Mouse (Mus musculus) liver, embryonic 15.5 days (tissue): ENCODE data around the gene Rasgrp3. TPM values are rescaled to one million over a fixed set of nuclear protein-coding genes. Genes with fewer than 3 reads are reported as not detected.
"Not testable (repeated sequence)": the region's sequence is repeated elsewhere in the genome, so short reads cannot be mapped to it uniquely, and the experiment has no call there.

Experiments used
- ATAC-seq: fragments of 200-750 bp; cut with Nextera tagmentation; 2 replicates; pipeline ENCODE4 v1.8.0; 2017; ENCODE audit warnings: moderate number of reproducible peaks, mild to moderate bottlenecking, moderate library complexity; ENCODE audit not compliant: insufficient read depth
- H3K27ac ChIP-seq: fragments of 300-500 bp; sonication (generic); replicated peaks from 2 replicates; pipeline ENCODE4 v1.5.1; 2015; ENCODE audit warnings: mild to moderate bottlenecking, inconsistent platforms
- H3K27me3 ChIP-seq: fragments of 300-500 bp; sonication (generic); 2 replicates; pipeline ENCODE4 v1.6.1; 2015; ENCODE audit warnings: mild to moderate bottlenecking, inconsistent platforms
- H3K36me3 ChIP-seq: fragments of 300-500 bp; sonication (generic); replicated peaks from 2 replicates; pipeline ENCODE4 v1.6.1; 2015; ENCODE audit warnings: moderate library complexity, mild to moderate bottlenecking, inconsistent platforms
- H3K4me1 ChIP-seq: fragments of 300-500 bp; sonication (generic); replicated peaks from 2 replicates; pipeline ENCODE4 v1.6.1; 2015; ENCODE audit warnings: inconsistent platforms
- H3K4me2 ChIP-seq: fragments of 300-500 bp; sonication (generic); 2 replicates; pipeline ENCODE4 v1.6.1; 2015; ENCODE audit warnings: moderate library complexity, mild to moderate bottlenecking, inconsistent platforms
- H3K4me3 ChIP-seq: fragments of 300-500 bp; sonication (generic); replicated peaks from 2 replicates; pipeline ENCODE4 v1.5.1; 2015; ENCODE audit warnings: mild to moderate bottlenecking, inconsistent platforms
- H3K9ac ChIP-seq: fragments of 300-500 bp; sonication (generic); 2 replicates; pipeline ENCODE4 v1.6.1; 2015; ENCODE audit warnings: moderate library complexity, mild to moderate bottlenecking, inconsistent platforms
- H3K9me3 ChIP-seq: fragments of 300-500 bp; sonication (generic); replicated peaks from 2 replicates; pipeline ENCODE4 v1.6.1; 2016; ENCODE audit warnings: inconsistent platforms
- WGBS: fragments of 180-500 bp; shearing (Covaris S2); methylation state at CpG from one replicate; pipeline ENCODE4 v1.1.7; 2015; ENCODE audit warnings: mixed read lengths; ENCODE audit not compliant: insufficient replicate concordance; 5-methylcytosine and 5-hydroxymethylcytosine counted together
- polyA plus RNA-seq: library from polyadenylated mRNA; unstranded; fragments of >200 nt; fragmentation: Nextera tagmentation; extraction: Ambion mirVana; gene quantifications from 2 replicates; pipeline ENCODE4 v1.2.1, GENCODE M21; 2015

Rasgrp3 gene
- polyA plus RNA-seq, 1 experiment from 2014 or later: 2.9 TPM

DNA sequence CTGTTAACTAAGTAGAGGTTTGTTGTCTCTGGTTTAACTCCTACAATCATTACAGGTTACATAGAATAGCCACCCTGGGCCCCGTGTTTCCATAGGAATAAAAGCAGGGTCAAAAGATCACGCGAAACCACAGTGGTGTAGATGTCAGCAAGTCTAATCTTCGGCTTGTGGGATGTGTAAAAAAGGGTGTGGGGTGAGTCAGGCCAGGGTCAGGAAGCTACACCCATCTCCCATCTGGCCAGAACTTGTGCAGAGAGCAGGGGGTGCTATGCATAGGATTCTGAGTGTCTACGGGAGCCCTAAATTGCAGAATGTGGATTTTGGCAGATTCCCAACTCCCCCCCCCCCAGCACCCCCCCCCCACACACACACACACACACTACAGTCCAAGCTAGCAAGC is 2.5 kb downstream of the Rasgrp3 start:
- no peak for ATAC-seq
- Histone ChIP-seq H3K4me3 (no peak overlapping the region), H3K4me2 (no peak overlapping the region), H3K27me3 (0 out of 2 replicates have a peak, but pooled peaks cover 3% of the 10 kb centered on the region), H3K4me1 (no peaks in the 10 kb centered on the region), H3K36me3 (no peaks in the 10 kb centered on the region), H3K9ac (no peak overlapping the region), H3K27ac (no peak overlapping the region), H3K9me3 (no peaks in the 10 kb centered on the region)
- WGBS: 24% methylated on average over 5 of the region's 5 CpGs

DNA sequence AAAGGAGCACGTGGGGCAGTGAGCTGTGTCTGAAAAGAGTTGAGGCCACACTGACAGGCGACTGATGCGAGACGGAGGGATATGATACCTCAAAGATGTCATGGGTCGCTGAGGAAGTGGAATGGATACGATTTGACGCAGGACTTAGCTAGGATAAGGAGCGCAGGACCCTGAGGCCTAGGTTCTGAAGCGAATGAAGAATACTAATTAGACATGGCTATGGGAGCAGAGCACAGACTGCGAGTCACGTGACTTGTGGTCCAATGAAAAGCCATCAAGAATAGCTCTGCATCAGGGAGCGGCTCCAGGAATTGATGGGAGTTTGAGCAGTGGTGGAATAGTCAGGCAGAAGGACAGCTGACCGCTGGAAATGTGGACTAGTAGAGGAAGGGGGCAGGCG is 3.4 kb downstream of the Rasgrp3 start:
- 70% methylated on average over 14 of the region's 14 CpGs for WGBS
- Histone ChIP-seq H3K4me1 (no peaks in the 10 kb centered on the region), H3K27me3 (0 out of 2 replicates have a peak, but pooled peaks cover 3% of the 10 kb centered on the region), H3K4me2 (no peak overlapping the region), H3K4me3 (no peak overlapping the region), H3K9ac (no peak overlapping the region), H3K36me3 (no peaks in the 10 kb centered on the region), H3K27ac (no peak overlapping the region), H3K9me3 (no peaks in the 10 kb centered on the region)
- no peak for ATAC-seq

DNA sequence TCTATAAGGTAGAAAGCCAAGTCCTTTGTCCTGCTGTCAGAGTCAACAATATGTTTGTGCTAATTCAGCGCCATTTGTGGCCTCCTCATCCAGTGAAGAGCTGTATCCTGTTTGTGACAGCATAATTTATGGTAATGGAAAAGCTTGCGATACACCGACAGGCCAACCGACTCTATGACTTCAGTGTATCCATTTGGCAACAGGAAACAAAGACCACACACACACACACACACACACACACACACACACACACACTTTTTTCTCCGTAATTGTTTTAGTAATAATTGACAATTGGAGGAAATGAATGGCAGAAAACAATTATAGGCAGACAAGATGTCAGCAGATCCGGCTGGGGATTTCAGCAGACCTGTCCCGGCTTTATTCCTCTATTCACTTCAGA is 4.9 kb downstream of the Rasgrp3 start:
- Histone ChIP-seq H3K9me3 (no peaks in the 10 kb centered on the region), H3K4me1 (no peaks in the 10 kb centered on the region), H3K4me3 (no peak overlapping the region), H3K27me3 (0 out of 2 replicates have a peak, but pooled peaks cover 3% of the 10 kb centered on the region), H3K36me3 (no peaks in the 10 kb centered on the region), H3K27ac (no peak overlapping the region), H3K4me2 (no peak overlapping the region), H3K9ac (no peak overlapping the region)
- WGBS: 23% methylated on average over 7 of the region's 7 CpGs
- ATAC-seq: no peak

DNA sequence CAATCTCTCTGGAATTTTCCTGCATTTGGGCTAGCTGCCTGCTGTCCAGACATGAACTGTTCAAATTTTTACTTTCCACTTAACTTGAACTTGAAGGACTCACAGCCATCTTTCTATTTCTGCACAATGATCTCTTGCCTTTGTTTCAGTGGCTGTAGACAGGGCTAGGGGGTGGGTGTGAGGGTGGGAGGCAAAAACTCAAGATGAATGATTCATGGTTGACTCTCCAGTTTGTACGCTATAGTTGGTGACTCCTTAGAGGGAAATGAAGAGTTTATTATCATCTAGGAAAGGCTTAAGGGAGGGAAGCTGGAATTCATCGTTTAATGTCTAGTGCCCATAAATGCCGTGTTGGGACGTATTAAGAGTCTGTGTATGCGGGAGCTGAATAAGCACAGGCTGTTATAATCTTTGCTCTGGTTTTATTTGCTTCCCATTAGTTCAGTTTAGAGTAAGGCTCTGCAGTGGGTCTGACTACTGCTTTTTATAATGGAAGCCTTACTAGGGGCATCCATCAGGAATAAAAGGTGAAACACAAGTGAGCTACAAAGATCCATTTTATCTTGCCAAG is 5.6 kb downstream of the Rasgrp3 start:
- 69% methylated on average over 5 of the region's 5 CpGs for WGBS
- ATAC-seq: no peak
- no peak overlapping the region for H3K9ac ChIP-seq
- no peak overlapping the region for H3K4me2 ChIP-seq
- H3K27me3 ChIP-seq: no peaks in the 10 kb centered on the region
- no peak overlapping the region for H3K4me3 ChIP-seq
- no peaks in the 10 kb centered on the region for H3K4me1 ChIP-seq
- no peaks in the 10 kb centered on the region for H3K9me3 ChIP-seq
- no peak overlapping the region for H3K27ac ChIP-seq
- no peaks in the 10 kb centered on the region for H3K36me3 ChIP-seq

DNA sequence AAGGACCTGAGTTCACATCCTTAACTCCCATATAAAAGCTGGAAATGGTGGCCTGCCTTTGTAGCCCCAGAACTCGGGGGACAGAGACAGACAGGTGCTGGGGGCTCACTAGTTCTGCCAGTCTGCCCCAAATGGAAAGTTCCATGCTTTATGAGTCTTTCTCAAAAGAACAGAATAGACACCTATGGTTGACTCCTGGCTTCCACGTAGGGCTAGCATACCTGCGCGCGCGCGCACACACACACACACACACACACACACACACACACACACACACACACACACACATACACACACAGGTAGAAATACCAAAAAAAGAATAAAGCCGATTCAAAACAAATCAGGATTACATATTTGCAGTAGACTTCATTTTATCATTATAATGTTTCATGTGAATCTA is 6.7 kb downstream of the Rasgrp3 start:
- no peaks in the 10 kb centered on the region for H3K4me1 ChIP-seq
- no peaks in the 10 kb centered on the region for H3K9me3 ChIP-seq
- H3K27ac ChIP-seq: no peak overlapping the region
- no peak overlapping the region for H3K4me2 ChIP-seq
- no peak overlapping the region for H3K4me3 ChIP-seq
- WGBS: 90% methylated on average over 8 of the region's 8 CpGs
- H3K9ac ChIP-seq: no peak overlapping the region
- no peaks in the 10 kb centered on the region for H3K36me3 ChIP-seq
- no peak for ATAC-seq
- no peaks in the 10 kb centered on the region for H3K27me3 ChIP-seq

DNA sequence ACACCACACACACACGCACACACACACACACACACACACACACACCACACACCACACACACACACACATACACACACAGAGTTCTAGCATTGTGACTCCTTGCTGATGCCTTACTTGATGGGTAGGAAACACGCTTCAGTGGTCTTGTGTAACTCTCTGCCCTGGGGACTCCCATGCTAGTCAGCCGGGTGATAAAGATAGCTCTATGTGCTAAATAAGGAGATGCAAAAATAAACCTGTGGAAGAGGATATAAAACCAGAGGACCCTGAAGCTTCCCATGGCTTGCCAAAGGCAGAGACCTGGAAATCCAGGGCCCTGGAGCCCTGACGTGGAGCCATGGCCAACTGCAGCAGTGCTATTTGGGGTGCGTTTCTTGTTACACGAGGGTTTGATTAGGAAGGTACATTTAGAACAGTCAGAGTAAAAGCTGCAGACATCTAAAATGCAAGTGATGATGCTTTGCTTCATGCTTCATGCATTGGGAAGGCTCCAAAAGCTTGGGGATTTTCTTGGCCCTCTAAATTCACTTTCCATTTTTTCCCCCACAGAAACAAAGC is 7.4 kb downstream of the Rasgrp3 start:
- Histone ChIP-seq H3K9ac (no peak overlapping the region), H3K9me3 (no peaks in the 10 kb centered on the region), H3K36me3 (no peaks in the 10 kb centered on the region), H3K4me3 (no peak overlapping the region), H3K4me1 (no peaks in the 10 kb centered on the region), H3K27me3 (no peaks in the 10 kb centered on the region), H3K27ac (no peak overlapping the region), H3K4me2 (no peak overlapping the region)
- 59% methylated on average over 6 of the region's 6 CpGs for WGBS
- ATAC-seq: no peak

DNA sequence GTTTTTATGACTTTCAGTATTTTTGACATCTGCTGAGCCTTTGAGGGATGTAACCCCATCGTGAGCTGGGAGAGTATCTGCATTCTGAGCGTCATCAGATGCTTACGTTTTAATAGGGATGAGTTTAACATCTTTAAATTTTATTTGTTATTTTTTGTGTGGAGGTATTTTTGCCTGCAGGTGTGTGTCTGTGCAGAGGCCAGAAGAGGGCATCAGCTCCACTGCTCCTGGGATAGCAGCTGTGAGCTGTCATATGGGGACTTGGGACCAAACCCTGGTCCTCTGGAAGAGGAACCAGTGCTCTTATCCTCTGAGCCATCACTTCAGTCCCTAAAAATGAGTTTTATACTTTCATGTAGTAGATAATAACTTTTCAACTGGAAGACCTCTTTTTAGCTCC is 12.6 kb downstream of the Rasgrp3 start:
- Histone ChIP-seq H3K4me3 (no peak overlapping the region), H3K36me3 (no peaks in the 10 kb centered on the region), H3K4me2 (no peak overlapping the region), H3K9ac (no peak overlapping the region), H3K4me1 (no peaks in the 10 kb centered on the region), H3K27ac (no peak overlapping the region), H3K27me3 (no peaks in the 10 kb centered on the region), H3K9me3 (no peaks in the 10 kb centered on the region)
- WGBS: 69% methylated on average over 3 of the region's 3 CpGs
- no peak for ATAC-seq

DNA sequence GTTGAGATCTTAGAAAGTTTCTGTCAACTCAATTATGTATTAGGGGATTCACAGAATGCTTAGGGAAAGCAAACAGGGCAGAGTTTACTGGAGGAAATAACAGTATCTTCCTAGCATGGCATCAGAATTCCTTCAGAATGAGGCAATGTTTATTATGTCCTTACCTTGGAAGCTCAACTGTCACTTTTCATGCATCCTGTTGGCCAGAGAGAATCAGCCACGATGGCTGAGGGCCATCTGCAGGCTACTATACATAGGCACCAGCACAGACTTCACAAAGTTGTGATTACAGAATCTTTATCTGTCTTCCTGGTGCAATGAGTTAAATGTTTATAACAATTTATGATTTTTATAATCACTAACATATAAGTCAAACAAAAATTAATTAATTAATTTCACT is 13.3 kb downstream of the Rasgrp3 start:
- H3K36me3 ChIP-seq: no peaks in the 10 kb centered on the region

DNA sequence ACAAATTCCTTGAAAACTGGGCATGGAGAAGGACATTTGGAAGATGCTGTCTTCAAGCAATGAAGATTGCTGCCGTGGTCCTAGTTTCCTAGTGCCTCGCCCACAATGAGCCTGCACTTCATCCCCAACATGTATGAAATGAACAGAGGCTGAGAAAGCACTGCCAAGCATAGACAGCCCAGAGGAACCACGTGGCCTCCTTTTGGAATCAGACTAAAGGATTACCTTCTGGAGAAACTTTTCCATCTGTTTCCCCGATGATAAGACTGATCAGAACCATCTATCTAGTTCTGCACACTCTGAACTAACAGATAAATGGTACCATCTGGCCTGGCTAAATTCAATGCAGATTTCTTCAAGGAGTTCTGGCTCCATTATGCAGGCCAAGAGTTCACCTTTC is 16.6 kb downstream of the Rasgrp3 start:
- 46% methylated on average over 4 of the region's 4 CpGs for WGBS
- no peak for ATAC-seq
- Histone ChIP-seq H3K4me2 (no peak overlapping the region), H3K4me3 (no peak overlapping the region), H3K36me3 (no peaks in the 10 kb centered on the region), H3K27me3 (no peaks in the 10 kb centered on the region), H3K27ac (no peak overlapping the region), H3K9me3 (no peaks in the 10 kb centered on the region), H3K4me1 (no peaks in the 10 kb centered on the region), H3K9ac (no peak overlapping the region)

More for the DNA sequence above, 13.3 kb downstream of the Rasgrp3 start:
- no peak for ATAC-seq
- Histone ChIP-seq H3K4me3 (no peak overlapping the region), H3K9me3 (no peaks in the 10 kb centered on the region), H3K4me2 (no peak overlapping the region), H3K27me3 (no peaks in the 10 kb centered on the region), H3K9ac (no peak overlapping the region), H3K4me1 (no peaks in the 10 kb centered on the region), H3K27ac (no peak overlapping the region)
- 38% methylated on average over 1 of the region's 1 CpGs for WGBS

DNA sequence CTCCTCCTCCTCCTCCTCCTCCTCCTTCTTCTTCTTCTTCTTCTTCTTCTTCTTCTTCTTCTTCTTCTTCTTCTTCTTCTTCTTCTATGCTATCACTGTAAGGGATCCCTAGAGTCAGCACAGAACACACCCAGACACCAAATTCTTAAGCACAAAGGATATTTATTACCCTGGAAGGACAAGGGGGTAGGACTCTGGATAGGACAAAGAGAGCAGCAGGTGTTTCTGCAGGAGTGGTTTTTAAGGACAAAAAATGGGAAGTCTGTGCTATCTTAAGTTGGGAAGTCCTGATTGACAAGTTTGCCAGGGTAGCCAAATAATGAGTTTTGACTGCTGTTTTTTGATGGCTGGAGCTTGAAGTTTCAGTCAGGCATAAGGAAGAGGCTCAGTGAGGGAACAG is 17.9 kb downstream of the Rasgrp3 start:
- Histone ChIP-seq H3K9ac (no peak overlapping the region), H3K9me3 (no peaks in the 10 kb centered on the region), H3K4me2 (no peak overlapping the region), H3K36me3 (no peaks in the 10 kb centered on the region), H3K27ac (no peak overlapping the region), H3K4me3 (no peak overlapping the region), H3K27me3 (no peaks in the 10 kb centered on the region), H3K4me1 (no peaks in the 10 kb centered on the region)
- no peak for ATAC-seq

DNA sequence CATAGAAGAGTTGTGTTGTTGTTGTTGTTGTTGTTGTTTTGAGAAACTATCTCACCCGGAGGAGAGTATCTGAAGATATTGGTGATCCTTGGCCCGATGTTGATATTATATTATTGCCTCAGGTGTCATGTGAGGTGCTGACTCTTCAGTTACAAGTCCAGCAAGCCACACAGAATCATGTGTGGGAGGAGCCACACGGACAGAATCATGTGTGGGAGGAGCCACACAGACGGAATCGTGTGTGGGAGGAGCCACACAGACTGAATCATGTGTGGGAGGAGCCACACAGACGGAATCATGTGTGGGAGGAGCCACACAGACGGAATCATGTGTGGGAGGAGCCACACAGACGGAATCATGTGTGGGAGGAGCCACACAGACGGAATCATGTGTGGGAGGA is 20.4 kb downstream of the Rasgrp3 start:
- ATAC-seq, H3K27me3 ChIP-seq, H3K36me3 ChIP-seq, H3K4me3 ChIP-seq, H3K9me3 ChIP-seq, H3K4me2 ChIP-seq, H3K9ac ChIP-seq, H3K27ac ChIP-seq, H3K4me1 ChIP-seq: not testable (repeated sequence)
- 60% methylated on average over 9 of the region's 9 CpGs for WGBS

DNA sequence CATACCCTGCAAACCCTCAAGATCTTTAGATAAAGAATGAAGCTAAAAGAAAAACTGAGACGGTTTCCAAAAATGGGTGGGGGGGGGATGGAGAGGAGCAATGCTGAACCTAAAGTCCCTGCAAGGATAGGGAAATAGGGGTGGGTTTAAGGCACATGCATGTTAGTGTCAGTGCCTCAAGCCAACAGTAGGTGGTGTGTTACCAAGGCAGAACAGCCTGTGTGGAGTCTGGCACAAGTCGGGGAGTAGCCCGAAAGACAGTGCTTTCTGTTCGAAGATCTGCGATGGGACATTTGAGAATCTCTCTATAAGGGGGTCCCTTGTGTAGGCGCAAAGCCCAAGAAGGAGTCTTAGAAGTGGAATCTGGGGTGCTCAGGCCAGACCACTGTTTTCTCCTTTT is 24.9 kb downstream of the Rasgrp3 start:
- Histone ChIP-seq H3K9me3 (no peaks in the 10 kb centered on the region), H3K4me2 (no peak overlapping the region), H3K9ac (no peak overlapping the region), H3K4me3 (no peak overlapping the region), H3K27me3 (no peaks in the 10 kb centered on the region), H3K27ac (no peak overlapping the region), H3K4me1 (0 out of 2 replicates have a peak, but pooled peaks cover 7% of the 10 kb centered on the region), H3K36me3 (no peaks in the 10 kb centered on the region)
- ATAC-seq: no peak
- WGBS: 78% methylated on average over 6 of the region's 6 CpGs
